Mouse (Mus musculus) embryonic facial prominence, embryonic 13.5 days (tissue): ENCODE measurements at regions not wholly inside any gene's neighbourhood (a gene's known extent, or its start where the extent isn't known, plus 50 kb on each side); places are given as distances from the start of the nearest gene placed in this dataset.

Experiments used
- ATAC-seq: fragments of 200-750 bp; cut with Nextera tagmentation; 2 replicates; pipeline ENCODE4 v1.8.0; 2017; ENCODE audit warnings: low read depth; ENCODE audit not compliant: insufficient number of reproducible peaks, insufficient read depth, low FRiP score, low TSS enrichment
- H3K27ac ChIP-seq: fragments of 300-500 bp; sonication (generic); 2 replicates; pipeline ENCODE4 v1.5.1; 2015; ENCODE audit warnings: moderate library complexity, mild to moderate bottlenecking, inconsistent platforms
- H3K27me3 ChIP-seq: fragments of 300-500 bp; sonication (generic); 2 replicates; pipeline ENCODE4 v1.6.1; 2015; ENCODE audit warnings: mild to moderate bottlenecking, inconsistent platforms
- H3K36me3 ChIP-seq: fragments of 300-500 bp; sonication (generic); 2 replicates; pipeline ENCODE4 v1.6.1; 2015; ENCODE audit warnings: mild to moderate bottlenecking, inconsistent platforms
- H3K4me1 ChIP-seq: fragments of 300-500 bp; sonication (generic); 2 replicates; pipeline ENCODE4 v1.6.1; 2015; ENCODE audit warnings: inconsistent platforms
- H3K4me2 ChIP-seq: fragments of 300-500 bp; sonication (generic); 2 replicates; pipeline ENCODE4 v1.6.1; 2015; ENCODE audit warnings: moderate library complexity, mild to moderate bottlenecking, inconsistent platforms
- H3K4me3 ChIP-seq: fragments of 300-500 bp; sonication (generic); 2 replicates; pipeline ENCODE4 v1.5.1; 2015; ENCODE audit warnings: mild to moderate bottlenecking, inconsistent platforms
- H3K9ac ChIP-seq: fragments of 300-500 bp; sonication (generic); 2 replicates; pipeline ENCODE4 v1.6.1; 2015; ENCODE audit warnings: mild to moderate bottlenecking, inconsistent platforms
- H3K9me3 ChIP-seq: fragments of 300-500 bp; sonication (generic); 2 replicates; pipeline ENCODE4 v1.6.1; 2016; ENCODE audit warnings: inconsistent platforms
- WGBS: fragments of 180-500 bp; shearing (Covaris S2); methylation state at CpG from one replicate; pipeline ENCODE4 v1.1.7; 2015; ENCODE audit warnings: mixed read lengths; 5-methylcytosine and 5-hydroxymethylcytosine counted together

- no peak overlapping the region for H3K4me2 ChIP-seq
- no peak for ATAC-seq
- no peak overlapping the region for H3K9ac ChIP-seq
- no peaks in the 10 kb centered on the region for H3K9me3 ChIP-seq
- 66% methylated on average over 5 of the region's 5 CpGs for WGBS
- no peak overlapping the region for H3K27ac ChIP-seq
- no peaks in the 10 kb centered on the region for H3K4me1 ChIP-seq
- no peaks in the 10 kb centered on the region for H3K36me3 ChIP-seq
- no peak overlapping the region for H3K4me3 ChIP-seq
- H3K27me3 ChIP-seq = no peaks in the 10 kb centered on the region
Observed at GRCm38 (mm10) chr14:100484101-100484500, 199.6 kb upstream of the Klf12 start.

- WGBS = 5% methylated on average over 22 of the region's 22 CpGs
- H3K9ac ChIP-seq = peak overlapping the region; percentile 63
- no peaks in the 10 kb centered on the region for H3K9me3 ChIP-seq
- ATAC-seq = peak; percentile 93
- H3K4me2 ChIP-seq = peak overlapping the region; percentile 87
- H3K4me3 ChIP-seq = peak overlapping the region; percentile 45
- H3K36me3 ChIP-seq = no peaks in the 10 kb centered on the region
- H3K27me3 ChIP-seq = no peaks in the 10 kb centered on the region
- peaks cover 13% of the 10 kb centered on the region for H3K4me1 ChIP-seq
- H3K27ac ChIP-seq = peak overlapping the region; percentile 33; the same call in 1 of the 2 replicates
Observed at GRCm38 (mm10) chr14:100477595-100478380, 193.3 kb upstream of the Klf12 start.

- no peak overlapping the region for H3K4me3 ChIP-seq
- no peaks in the 10 kb centered on the region for H3K4me1 ChIP-seq
- no peak for ATAC-seq
- H3K36me3 ChIP-seq = no peaks in the 10 kb centered on the region
- H3K4me2 ChIP-seq = no peak overlapping the region
- no peaks in the 10 kb centered on the region for H3K9me3 ChIP-seq
- H3K27ac ChIP-seq = no peak overlapping the region
- H3K9ac ChIP-seq = no peak overlapping the region
- no peaks in the 10 kb centered on the region for H3K27me3 ChIP-seq
- 81% methylated on average over 3 of the region's 3 CpGs for WGBS
Observed at GRCm38 (mm10) chr14:100468311-100468710, 183.8 kb upstream of the Klf12 start.

- Histone ChIP-seq H3K27ac (no peak overlapping the region), H3K4me1 (peaks cover 34% of the 10 kb centered on the region), H3K4me2 (no peak overlapping the region), H3K27me3 (no peaks in the 10 kb centered on the region), H3K9me3 (no peaks in the 10 kb centered on the region), H3K4me3 (no peak overlapping the region), H3K9ac (no peak overlapping the region), H3K36me3 (no peaks in the 10 kb centered on the region)
- 84% methylated on average over 6 of the region's 6 CpGs for WGBS
- ATAC-seq = no peak
Observed at GRCm38 (mm10) chr14:100462321-100462720, 177.8 kb upstream of the Klf12 start.

- H3K27ac ChIP-seq = peak overlapping the region; percentile 57
- H3K9me3 ChIP-seq = no peaks in the 10 kb centered on the region
- H3K4me1 ChIP-seq = peaks cover 34% of the 10 kb centered on the region
- H3K4me3 ChIP-seq = peak overlapping the region; percentile 12; the same call in 1 of the 2 replicates
- H3K4me2 ChIP-seq = peak overlapping the region; percentile 51
- 24% methylated on average over 12 of the region's 12 CpGs for WGBS
- no peaks in the 10 kb centered on the region for H3K27me3 ChIP-seq
- no peak overlapping the region for H3K9ac ChIP-seq
- peak; percentile 65; the same call in 1 of the 2 replicates for ATAC-seq
- H3K36me3 ChIP-seq = no peaks in the 10 kb centered on the region
Observed at GRCm38 (mm10) chr14:100461141-100462043, 176.9 kb upstream of the Klf12 start.

- H3K4me3 ChIP-seq = no peak overlapping the region
- no peaks in the 10 kb centered on the region for H3K9me3 ChIP-seq
- peak overlapping the region; percentile 51 for H3K4me2 ChIP-seq
- H3K27ac ChIP-seq = peak overlapping the region; percentile 63; the same call in 1 of the 2 replicates
- H3K9ac ChIP-seq = no peak overlapping the region
- peaks cover 34% of the 10 kb centered on the region for H3K4me1 ChIP-seq
- H3K27me3 ChIP-seq = no peaks in the 10 kb centered on the region
- 16% methylated on average over 8 of the region's 8 CpGs for WGBS
- no peaks in the 10 kb centered on the region for H3K36me3 ChIP-seq
- peak; percentile 69 for ATAC-seq
Observed at GRCm38 (mm10) chr14:100459601-100460290, 175.3 kb upstream of the Klf12 start.

GRCm38 (mm10) chr14:100458727-100459447, 174.4 kb upstream of the Klf12 start:
- H3K4me2 ChIP-seq = peak overlapping the region; percentile 51
- no peaks in the 10 kb centered on the region for H3K27me3 ChIP-seq
- peaks cover 34% of the 10 kb centered on the region for H3K4me1 ChIP-seq
- no peaks in the 10 kb centered on the region for H3K36me3 ChIP-seq
- peak overlapping the region; percentile 71 for H3K27ac ChIP-seq
- no peaks in the 10 kb centered on the region for H3K9me3 ChIP-seq
- no peak overlapping the region for H3K9ac ChIP-seq
- H3K4me3 ChIP-seq = no peak overlapping the region
- 15% methylated on average over 9 of the region's 9 CpGs for WGBS
- peak; percentile 87 for ATAC-seq

- Histone ChIP-seq H3K4me1 (peaks cover 34% of the 10 kb centered on the region), H3K9me3 (no peaks in the 10 kb centered on the region), H3K27me3 (no peaks in the 10 kb centered on the region), H3K27ac (peak overlapping the region; percentile 71; the same call in 1 of the 2 replicates), H3K9ac (no peak overlapping the region), H3K36me3 (no peaks in the 10 kb centered on the region), H3K4me3 (no peak overlapping the region), H3K4me2 (no peak overlapping the region)
- 39% methylated on average over 7 of the region's 7 CpGs for WGBS
- no peak for ATAC-seq
Observed at GRCm38 (mm10) chr14:100457870-100458726, 173.6 kb upstream of the Klf12 start.

GRCm38 (mm10) chr14:100446130-100446529, 161.7 kb upstream of the Klf12 start:
- H3K4me1 ChIP-seq = 0 out of 2 replicates have a peak, but pooled peaks cover 7% of the 10 kb centered on the region
- ATAC-seq = no peak
- H3K36me3 ChIP-seq = no peaks in the 10 kb centered on the region
- H3K27me3 ChIP-seq = no peaks in the 10 kb centered on the region
- H3K4me3 ChIP-seq = no peak overlapping the region
- 87% methylated on average over 1 of the region's 1 CpGs for WGBS
- no peak overlapping the region for H3K4me2 ChIP-seq
- H3K27ac ChIP-seq = no peak overlapping the region
- no peak overlapping the region for H3K9ac ChIP-seq
- H3K9me3 ChIP-seq = no peaks in the 10 kb centered on the region

- Histone ChIP-seq H3K4me2 (no peak overlapping the region), H3K27me3 (no peaks in the 10 kb centered on the region), H3K36me3 (no peaks in the 10 kb centered on the region), H3K9ac (no peak overlapping the region), H3K4me1 (0 out of 2 replicates have a peak, but pooled peaks cover 7% of the 10 kb centered on the region), H3K27ac (no peak overlapping the region), H3K4me3 (no peak overlapping the region), H3K9me3 (no peaks in the 10 kb centered on the region)
- ATAC-seq = no peak
- WGBS = 59% methylated on average over 3 of the region's 3 CpGs
Observed at GRCm38 (mm10) chr14:100444848-100445247, 160.4 kb upstream of the Klf12 start.
